ENCODE assay signal across 8 mouse cellular contexts in the genomic region with DNA sequence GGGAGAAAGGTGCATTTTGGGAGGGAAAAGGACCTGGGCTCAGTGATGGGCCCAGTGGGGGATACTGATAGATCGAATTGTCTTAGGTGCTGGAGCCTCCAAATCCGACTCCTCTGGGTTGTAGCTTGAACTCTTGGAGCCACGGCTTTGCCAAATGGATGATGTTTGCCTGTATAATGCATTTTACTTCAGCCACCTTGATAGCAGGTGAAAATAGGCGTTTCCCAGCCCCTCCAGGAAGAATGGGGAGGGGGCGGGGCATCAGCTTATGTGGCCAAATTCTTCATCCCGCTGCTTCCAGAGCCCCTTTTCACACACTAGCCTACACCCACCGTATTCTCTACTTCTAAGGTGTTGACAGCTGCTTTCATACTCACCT. TPM values are rescaled to one million over a fixed set of nuclear protein-coding genes. Genes with fewer than 3 reads are reported as not detected.
A peak's percentile ranks its signal among the peaks of the same experiment; 100 is the strongest.
DNase-seq lines count a peak whose midpoint lies in the region; ATAC-seq and TF ChIP-seq lines count a peak whose summit lies in the region.

No protein-coding gene starts in this region.

- H3K36me3 ChIP-seq in heart, embryonic 11.5 days (ENCODE audit: control insufficient read depth, insufficient read depth, low read length): no peaks in the 10 kb centered on the region
- no peaks in the 10 kb centered on the region for H3K36me3 ChIP-seq in E14TG2a.4 (ENCODE audit: insufficient read depth, low read length)
- H3K36me3 ChIP-seq in forebrain, postnatal 0 days (ENCODE audit: insufficient read depth): no peaks in the 10 kb centered on the region
- H3K36me3 ChIP-seq in liver, embryonic 13.5 days: no peaks in the 10 kb centered on the region

- H3K9me3 ChIP-seq in heart, embryonic 11.5 days (replicated peaks; ENCODE audit: control insufficient read depth, low read length): no peaks in the 10 kb centered on the region
- no peaks in the 10 kb centered on the region for H3K9me3 ChIP-seq in E14TG2a.4 (ENCODE audit: low read length)
- no peaks in the 10 kb centered on the region for H3K9me3 ChIP-seq in forebrain, postnatal 0 days (ENCODE audit: low read length)
- no peaks in the 10 kb centered on the region for H3K9me3 ChIP-seq in liver, embryonic 13.5 days (replicated peaks)

- no peak overlapping the region for H3K27ac ChIP-seq in heart, embryonic 11.5 days (ENCODE audit: low read depth, low read length)
- H3K27ac ChIP-seq in forebrain, postnatal 0 days (ENCODE audit: low read depth, low read length): peak overlapping the region; percentile 83
- H3K27ac ChIP-seq in liver, embryonic 13.5 days: no peak overlapping the region

- ATAC-seq in heart, embryonic 11.5 days (replicated peaks; ENCODE audit: insufficient number of reproducible peaks, low FRiP score, low TSS enrichment): no peak
- no peak for ATAC-seq in forebrain, postnatal 0 days
- no peak for ATAC-seq in liver, embryonic 13.5 days (ENCODE audit: low read depth)

- H3K4me1 ChIP-seq in heart, embryonic 11.5 days (ENCODE audit: control insufficient read depth, insufficient read depth, low read length): peaks cover 9% of the 10 kb centered on the region; the same call in 1 of the 2 replicates
- peaks cover 21% of the 10 kb centered on the region for H3K4me1 ChIP-seq in E14TG2a.4 (replicated peaks; ENCODE audit: low read depth, low read length)
- H3K4me1 ChIP-seq in forebrain, postnatal 0 days (ENCODE audit: insufficient read depth): peaks cover 18% of the 10 kb centered on the region
- H3K4me1 ChIP-seq in liver, embryonic 13.5 days (replicated peaks): peaks cover 10% of the 10 kb centered on the region; the same call in 1 of the 2 replicates

- H3K4me2 ChIP-seq in heart, embryonic 11.5 days: peak overlapping the region; percentile 96
- H3K4me2 ChIP-seq in forebrain, postnatal 0 days (ENCODE audit: low read depth): peak overlapping the region; percentile 75
- peak overlapping the region; percentile 64; the same call in 1 of the 2 replicates for H3K4me2 ChIP-seq in liver, embryonic 13.5 days

- 9% methylated on average over 7 of the region's 7 CpGs for whole genome bisulfite sequencing in heart, embryonic 11.5 days (ENCODE audit: insufficient replicate concordance)
- 10% methylated on average over 7 of the region's 7 CpGs for WGBS in forebrain, postnatal 0 days
- WGBS in liver, embryonic 13.5 days (ENCODE audit: insufficient replicate concordance): 25% methylated on average over 7 of the region's 7 CpGs

- H3K4me3 ChIP-seq in heart, embryonic 11.5 days (ENCODE audit: low read depth, low read length): peak overlapping the region; percentile 77
- H3K4me3 ChIP-seq in E14TG2a.4 (replicated peaks; ENCODE audit: low read length): peak overlapping the region; percentile 88
- H3K4me3 ChIP-seq in forebrain, postnatal 0 days (ENCODE audit: low read depth, low read length): peak overlapping the region; percentile 81
- H3K4me3 ChIP-seq in liver, embryonic 13.5 days (replicated peaks): no peak overlapping the region

- TF ChIP-seq CTCF in E14TG2a.4 (conservative IDR thresholded peaks at IDR 0.05; ENCODE audit: low read length): no peak
- no peak for TF ChIP-seq CTCF in forebrain, postnatal 0 days (IDR thresholded peaks at IDR 0.05; ENCODE audit: low read depth)

- H3K9ac ChIP-seq in heart, embryonic 11.5 days (ENCODE audit: low read depth, low read length): no peak overlapping the region
- peak overlapping the region; percentile 95 for H3K9ac ChIP-seq in forebrain, postnatal 0 days
- no peak overlapping the region for H3K9ac ChIP-seq in liver, embryonic 13.5 days

- H3K27me3 ChIP-seq in heart, embryonic 11.5 days (ENCODE audit: control insufficient read depth, insufficient read depth, low read length): peaks cover 3% of the 10 kb centered on the region; the same call in 1 of the 2 replicates
- peaks cover 36% of the 10 kb centered on the region for H3K27me3 ChIP-seq in E14TG2a.4 (ENCODE audit: insufficient read depth, low read length)
- no peaks in the 10 kb centered on the region; the same call in 1 of the 2 replicates for H3K27me3 ChIP-seq in forebrain, postnatal 0 days (ENCODE audit: insufficient read depth, low read length)
- H3K27me3 ChIP-seq in liver, embryonic 13.5 days: peaks cover 48% of the 10 kb centered on the region

- no peak for DNase-seq in heart, adult 8-10 months (ENCODE audit: low spot score)
- no peak for DNase-seq in forebrain, postnatal 0 days
- DNase-seq in liver, embryonic 13.5 days: no peak
- DNase-seq in adrenal gland, postnatal 4 days (ENCODE audit: low spot score in 2 of 2): no peak
- no peak for DNase-seq in layer of hippocampus, adult 8-10 months (ENCODE audit: low spot score in 2 of 2)
- no peak for DNase-seq in urinary bladder, postnatal 14 days (ENCODE audit: low spot score)

RNA-seq across cellular contexts. Expression of a gene that starts 12.6 kb away (rescaled TPM):
- polyA plus RNA-seq in heart, embryonic 11.5 days (2014; fragmentation: Nextera tagmentation; extraction: Ambion mirVana): 0.79 and 1.1 TPM in 2 replicates
- total RNA-seq in heart, adult 8-10 months (2022): 1 to 10 TPM; 1.0 to 1.8 (median 1.2) TPM
- 40.9 and 51.0 TPM in 2 replicates for total RNA-seq in forebrain, postnatal 0 days (2014; rRNA removed)
- 2.5 and 2.8 TPM in 2 replicates for polyA plus RNA-seq in forebrain, postnatal 0 days (2015; fragmentation: Nextera tagmentation; extraction: Ambion mirVana)
- 0.07 TPM in 2 replicates for polyA plus RNA-seq in liver, embryonic 13.5 days (2015; fragmentation: Nextera tagmentation; extraction: Ambion mirVana)
- total RNA-seq in adrenal gland, postnatal 4 days (2021): 1 to 10 TPM; 4.2 to 5.6 TPM
- 10 to 100 TPM; 48.2 to 76.2 (median 62.3) TPM for total RNA-seq in layer of hippocampus, adult 8-10 months (2022)

RNA-seq across cellular contexts. Expression of a gene that starts 46.2 kb away (rescaled TPM):
- polyA plus RNA-seq in heart, embryonic 11.5 days (2014; fragmentation: Nextera tagmentation; extraction: Ambion mirVana): 78.4 and 87.6 TPM in 2 replicates
- 10 to 100 TPM; 30.0 to 36.4 (median 34.8) TPM for total RNA-seq in heart, adult 8-10 months (2022)
- total RNA-seq in forebrain, postnatal 0 days (2014; rRNA removed): 52.4 and 54.8 TPM in 2 replicates
- polyA plus RNA-seq in forebrain, postnatal 0 days (2015; fragmentation: Nextera tagmentation; extraction: Ambion mirVana): 151 and 152 TPM in 2 replicates
- polyA plus RNA-seq in liver, embryonic 13.5 days (2015; fragmentation: Nextera tagmentation; extraction: Ambion mirVana): 52.0 and 60.1 TPM in 2 replicates
- 10 to 100 TPM; 54.2 to 54.4 TPM for total RNA-seq in adrenal gland, postnatal 4 days (2021)
- 10 to 100 TPM; 59.9 to 71.1 (median 65.2) TPM for total RNA-seq in layer of hippocampus, adult 8-10 months (2022)
